Mouse (Mus musculus) cerebellum, adult 9-10 months (tissue): ENCODE measurements at regions not wholly inside any gene's neighbourhood (a gene's known extent, or its start where the extent isn't known, plus 50 kb on each side); places are given as distances from the start of the nearest gene placed in this dataset.

Experiments used
- DNase-seq: peaks from one replicate; pipeline ENCODE4 v3.0.0; 2022

GRCm38 (mm10) chr13:44580156-44580736 lies 149.0 kb upstream of the Jarid2 start:
- DNase-seq: no peak

DNA sequence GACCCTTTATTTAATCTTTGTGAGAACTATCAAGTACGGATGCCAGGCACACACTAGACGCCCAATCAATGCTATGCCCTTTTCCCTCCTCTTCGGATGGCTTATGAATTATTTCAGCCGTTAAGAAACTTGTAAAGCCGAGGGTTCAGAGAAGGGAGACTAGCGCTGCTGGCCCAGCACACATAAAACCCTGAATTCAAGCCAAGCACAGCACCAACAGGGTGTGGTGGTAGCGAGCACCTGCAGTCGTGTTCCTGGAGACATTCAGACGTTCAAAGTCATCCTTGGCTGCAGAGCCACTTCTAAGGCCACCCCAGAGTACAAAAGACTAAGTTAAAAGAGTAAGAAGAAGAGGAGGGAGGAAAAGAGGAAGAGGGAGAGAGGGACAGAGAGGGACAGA lies 148.5 kb upstream of the Jarid2 start:
- DNase-seq: no peak

DNA sequence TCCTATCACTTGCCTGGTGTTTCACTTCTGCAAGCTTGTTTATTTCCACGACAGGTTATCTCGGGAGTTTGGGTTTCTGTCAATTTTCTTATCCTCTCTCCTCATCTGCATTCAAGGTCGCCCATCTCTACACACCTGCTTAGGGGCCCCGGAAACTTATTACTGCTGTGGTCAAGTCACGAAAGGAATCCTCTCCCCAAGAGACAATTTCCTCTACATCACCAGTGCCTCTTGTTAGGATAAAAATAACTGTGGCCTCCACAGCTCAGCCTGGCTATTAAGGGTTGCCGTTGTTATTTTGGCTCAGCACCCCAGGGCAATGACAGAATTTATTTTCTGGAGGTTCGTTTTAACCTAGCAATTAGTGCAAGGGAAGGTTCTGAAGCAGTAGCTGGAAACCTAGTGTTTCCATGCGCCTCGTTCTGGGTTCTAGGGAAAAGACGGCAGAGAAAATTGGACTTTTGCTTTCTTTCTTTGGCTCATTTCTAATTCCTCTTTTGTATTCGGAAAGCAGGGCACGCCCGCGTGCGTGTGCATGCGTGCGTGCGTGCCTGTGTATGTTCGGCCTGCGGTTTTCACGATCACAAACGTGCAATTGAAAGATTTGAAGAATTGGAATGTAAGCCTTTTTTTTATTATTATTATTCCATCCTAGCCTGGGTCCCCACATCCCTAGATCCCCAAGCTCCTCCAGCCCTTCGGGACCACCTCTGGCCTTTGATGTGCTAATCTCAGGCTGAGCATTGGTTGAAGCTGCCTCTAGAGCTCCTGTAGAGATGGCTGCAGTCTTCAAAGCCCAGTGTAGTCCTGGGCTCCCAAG lies 147.1 kb upstream of the Jarid2 start:
- DNase-seq: no peak

DNA sequence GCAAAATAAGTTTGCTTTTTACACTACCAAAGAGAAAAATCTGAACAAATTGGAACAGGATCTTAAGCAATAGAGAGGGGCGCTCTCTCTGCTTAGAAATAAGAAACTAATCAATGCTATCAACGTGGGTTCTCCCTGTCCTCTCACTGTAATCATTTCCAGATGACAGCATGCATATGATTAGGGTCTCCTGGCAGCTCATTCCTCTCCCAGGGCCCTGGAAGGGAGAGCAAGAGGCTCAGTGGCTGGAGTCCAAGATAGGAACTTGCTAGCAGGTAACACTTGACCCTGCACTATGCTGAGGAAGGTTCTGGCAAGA lies 146.5 kb upstream of the Jarid2 start:
- DNase-seq: no peak

DNA sequence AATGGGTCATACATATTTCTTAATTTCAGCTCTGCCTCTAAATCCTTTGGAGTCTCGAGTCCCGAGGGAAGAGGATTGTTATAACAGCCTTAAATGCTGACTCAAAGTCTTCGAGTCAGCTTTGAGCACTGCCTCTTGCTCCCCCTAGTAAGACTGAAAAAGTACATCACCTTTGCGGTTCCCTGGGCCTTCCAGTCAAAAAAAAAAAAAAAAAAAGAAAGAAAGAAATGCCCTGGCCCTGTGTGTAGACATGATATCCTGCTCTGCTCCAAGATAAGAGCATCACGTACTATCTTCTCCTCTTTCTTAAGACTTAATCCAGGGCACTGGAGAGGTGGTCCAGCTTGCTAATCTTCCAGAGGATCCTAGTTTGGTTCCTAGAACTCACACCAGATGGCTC lies 145.7 kb upstream of the Jarid2 start:
- DNase-seq: no peak

GRCm38 (mm10) chr13:44584151-44584550 lies 145.1 kb upstream of the Jarid2 start:
- no peak for DNase-seq

DNA sequence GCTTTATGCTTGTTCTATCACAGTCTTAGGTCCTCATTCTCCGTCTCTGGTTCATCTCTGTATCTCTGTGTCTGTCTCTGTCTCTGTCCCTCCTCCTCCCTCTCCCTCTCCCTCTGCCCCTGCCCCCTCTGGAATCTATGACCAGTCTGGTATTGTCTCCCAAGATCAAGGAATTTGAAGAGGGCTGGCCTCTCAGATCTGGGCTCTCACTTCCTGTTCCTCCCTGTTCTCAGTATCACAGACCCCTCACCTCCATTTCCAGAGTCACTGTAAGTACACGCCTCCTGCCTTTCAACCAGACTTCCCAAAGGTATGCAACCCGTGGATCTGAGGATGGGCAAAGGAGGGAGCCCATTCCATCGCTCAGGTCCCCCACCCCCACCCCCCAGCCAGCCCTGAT lies 144.7 kb upstream of the Jarid2 start:
- no peak for DNase-seq

GRCm38 (mm10) chr13:44587846-44588245 lies 141.4 kb upstream of the Jarid2 start:
- no peak for DNase-seq

DNA sequence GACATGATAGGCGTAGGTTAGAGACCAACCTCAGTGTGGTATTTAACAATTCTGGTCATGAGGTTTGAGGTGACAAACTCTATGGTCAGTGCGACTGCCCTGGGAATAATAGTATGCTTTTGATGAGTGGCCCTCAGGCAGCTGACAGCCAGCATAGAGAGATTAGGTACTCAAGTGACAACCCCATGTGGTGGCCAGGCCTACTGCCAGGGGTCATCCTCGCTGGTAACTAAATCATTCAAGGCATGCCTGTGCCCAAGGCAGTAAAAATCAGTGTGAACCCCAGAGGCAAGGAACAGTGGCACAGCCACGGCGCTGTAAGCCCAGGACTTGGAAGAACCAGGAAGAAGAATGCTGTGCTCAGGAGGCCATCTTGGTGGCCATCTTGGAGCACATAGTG lies 134.6 kb upstream of the Jarid2 start:
- no peak for DNase-seq

DNA sequence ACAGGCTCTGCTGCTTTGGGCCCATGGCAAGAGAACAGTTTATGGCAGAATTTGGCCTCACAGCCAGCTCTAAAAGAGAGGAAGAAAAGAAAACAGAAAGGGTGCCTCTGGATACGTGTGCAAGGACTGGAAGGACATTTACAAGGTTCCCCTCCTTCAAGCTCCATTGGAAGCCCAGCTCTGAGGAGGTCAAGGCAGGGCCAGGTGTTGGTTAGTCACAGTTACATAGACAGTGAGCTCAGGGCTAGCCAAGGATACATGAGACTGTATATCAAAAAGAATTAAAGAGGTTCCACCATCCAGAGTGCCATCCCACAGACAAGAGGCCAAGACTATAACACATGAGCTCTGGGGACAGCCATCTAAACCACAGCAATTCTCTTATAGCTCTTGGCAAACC lies 131.6 kb upstream of the Jarid2 start:
- DNase-seq: no peak

- DNase-seq: no peak
These were observed 128.2 kb upstream of the Jarid2 start for GRCm38 (mm10) chr13:44601024-44601423.

GRCm38 (mm10) chr13:44602658-44603057 lies 126.6 kb upstream of the Jarid2 start:
- DNase-seq: no peak

- DNase-seq: no peak
These were observed 121.7 kb upstream of the Jarid2 start for GRCm38 (mm10) chr13:44607316-44608285.

- no peak for DNase-seq
These were observed 121.0 kb upstream of the Jarid2 start for GRCm38 (mm10) chr13:44608286-44608675.

- peak; percentile 17 for DNase-seq
These were observed 120.5 kb upstream of the Jarid2 start for GRCm38 (mm10) chr13:44608681-44609335.

DNA sequence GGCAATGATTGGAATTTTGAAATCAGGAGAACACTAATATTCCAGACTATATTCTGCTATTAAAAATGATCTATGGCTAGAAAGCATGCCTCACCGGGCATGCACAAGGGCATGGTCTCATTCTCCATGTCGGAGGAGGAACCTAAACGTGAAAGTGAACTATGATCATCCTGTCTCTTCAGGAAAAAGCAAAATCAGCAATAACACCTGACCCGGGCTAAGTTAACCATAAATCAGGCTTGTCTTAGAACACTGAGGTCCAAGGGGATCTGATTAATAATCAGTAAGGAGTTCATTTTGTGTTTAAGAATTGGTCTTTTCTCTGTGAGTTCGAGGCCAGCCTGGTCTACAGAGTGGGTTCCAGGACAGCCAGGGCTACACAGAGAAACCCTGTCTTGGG lies 119.7 kb upstream of the Jarid2 start:
- no peak for DNase-seq

GRCm38 (mm10) chr13:44615696-44616095 lies 113.6 kb upstream of the Jarid2 start:
- no peak for DNase-seq

GRCm38 (mm10) chr13:44618368-44618767 lies 110.9 kb upstream of the Jarid2 start:
- no peak for DNase-seq

GRCm38 (mm10) chr13:44622661-44623355 lies 106.5 kb upstream of the Jarid2 start:
- peak; percentile 26 for DNase-seq

- DNase-seq: no peak
These were observed 104.6 kb upstream of the Jarid2 start for GRCm38 (mm10) chr13:44624716-44625115.

- no peak for DNase-seq
These were observed 103.5 kb upstream of the Jarid2 start for GRCm38 (mm10) chr13:44625792-44626191.

- no peak for DNase-seq
These were observed 102.5 kb upstream of the Jarid2 start for GRCm38 (mm10) chr13:44626806-44627205.

- no peak for DNase-seq
These were observed 99.2 kb upstream of the Jarid2 start for GRCm38 (mm10) chr13:44630061-44630460.
